Mouse (Mus musculus): ENCODE data around the gene C1galt1.

- TF ChIP-seq CTCF (IDR thresholded peaks at IDR 0.05; ENCODE audit: borderline replicate concordance, insufficient read depth, low read length) = no peak
- no peak for TF ChIP-seq POLR2A (IDR thresholded peaks at IDR 0.05; ENCODE audit: low read depth, low read length)
These were observed 37.9 kb downstream of the C1galt1 start for GRCm38 (mm10) chr6:7882520-7882919.

Data from embryonic fibroblast, embryonic 13.5 days (primary cell).